Mouse (Mus musculus) midbrain, postnatal 0 days (tissue): ENCODE measurements around the gene Anks3. TPM values are rescaled to one million over a fixed set of nuclear protein-coding genes. Genes with fewer than 3 reads are reported as not detected.

Experiments
- ATAC-seq: fragments of 200-750 bp; cut with Nextera tagmentation; 2 replicates; pipeline ENCODE4 v1.8.0; 2017; ENCODE audit warnings: moderate number of reproducible peaks, mild to moderate bottlenecking, moderate TSS enrichment, moderate library complexity; ENCODE audit not compliant: low FRiP score
- DNase-seq: peaks from one replicate; pipeline ENCODE4 v3.0.0-alpha.2; 2015; ENCODE audit warnings: low spot score
- H3K27ac ChIP-seq: fragments of 300-500 bp; sonication (generic); 2 replicates; pipeline ENCODE4 v1.5.1; 2014; ENCODE audit warnings: low read depth, mild to moderate bottlenecking, low read length, mixed read lengths
- H3K27me3 ChIP-seq: fragments of 300-500 bp; sonication (generic); 2 replicates; pipeline ENCODE4 v1.6.1; 2014; ENCODE audit warnings: low read length, control low read depth, mixed read lengths; ENCODE audit not compliant: insufficient read depth
- H3K36me3 ChIP-seq: fragments of 300-500 bp; sonication (generic); 2 replicates; pipeline ENCODE4 v1.6.1; 2014; ENCODE audit warnings: low read length, control low read depth, mixed read lengths; ENCODE audit not compliant: insufficient read depth
- H3K4me1 ChIP-seq: fragments of 300-500 bp; sonication (generic); 2 replicates; pipeline ENCODE4 v1.6.1; 2014; ENCODE audit warnings: mild to moderate bottlenecking, control low read depth, antibody characterized with exemption, low read length, mixed read lengths; ENCODE audit not compliant: insufficient read depth
- H3K4me2 ChIP-seq: fragments of 300-500 bp; sonication (generic); 2 replicates; pipeline ENCODE4 v1.6.1; 2014; ENCODE audit warnings: low read depth, mild to moderate bottlenecking, low read length, mixed read lengths; ENCODE audit not compliant: poor library complexity, severe bottlenecking
- H3K4me3 ChIP-seq: fragments of 300-500 bp; sonication (generic); 2 replicates; pipeline ENCODE4 v1.5.1; 2014; ENCODE audit warnings: low read depth, mild to moderate bottlenecking, low read length, moderate library complexity
- H3K9ac ChIP-seq: fragments of 300-500 bp; sonication (generic); replicated peaks from 2 replicates; pipeline ENCODE4 v1.6.1; 2014; ENCODE audit warnings: mild to moderate bottlenecking, low read length, moderate library complexity, mixed read lengths; ENCODE audit not compliant: poor library complexity, severe bottlenecking
- H3K9me3 ChIP-seq: fragments of 300-500 bp; sonication (generic); 2 replicates; pipeline ENCODE4 v1.6.1; 2016; ENCODE audit warnings: low read length, control low read depth
- CTCF ChIP-seq: IDR thresholded peaks from 2 replicates; pipeline ENCODE4 v1.5.1; 2016; ENCODE audit warnings: antibody characterized with exemption, mild to moderate bottlenecking
- WGBS: fragments of 180-500 bp; shearing (Covaris S2); extraction: QIAGEN DNeasy Blood & Tissue Kit; methylation state at CpG from one replicate; pipeline ENCODE4 v1.1.7; 2014; 5-methylcytosine and 5-hydroxymethylcytosine counted together
- polyA plus RNA-seq: library from polyadenylated mRNA; unstranded; fragments of >200 nt; fragmentation: Nextera tagmentation; extraction: Ambion mirVana; gene quantifications from 2 replicates; pipeline ENCODE4 v1.2.1, GENCODE M21; 2015
- total RNA-seq: library from RNA; depleted of rRNA; stranded (reverse); fragments of >200 nt; gene quantifications from 2 replicates; pipeline ENCODE4 v1.2.3, GENCODE M21; 2014

Anks3 gene
- total and polyA plus RNA-seq, 2 experiments from 2014 or later, result 36.7 to 44.3 TPM

- Histone ChIP-seq H3K4me3 (no peak overlapping the region), H3K4me2 (no peak overlapping the region), H3K9me3 (no peaks in the 10 kb centered on the region), H3K27ac (no peak overlapping the region), H3K36me3 (peaks cover 65% of the 10 kb centered on the region), H3K9ac (no peak overlapping the region), H3K4me1 (no peaks in the 10 kb centered on the region), H3K27me3 (no peaks in the 10 kb centered on the region)
- TF ChIP-seq CTCF, result no peak
- 75% methylated on average over 4 of the region's 4 CpGs for WGBS
- DNase-seq (no peak), ATAC-seq (no peak)
Measured at GRCm38 (mm10) chr16:4945415-4945814, 18.6 kb downstream of the Anks3 start.

- ATAC-seq, result no peak
Measured at GRCm38 (mm10) chr16:4943431-4943830, 20.6 kb downstream of the Anks3 start.

GRCm38 (mm10) chr16:4942868-4943267, 21.1 kb downstream of the Anks3 start:
- WGBS, result 94% methylated on average over 8 of the region's 8 CpGs

More at GRCm38 (mm10) chr16:4943431-4943830, 20.6 kb downstream of the Anks3 start:
- H3K9ac ChIP-seq, result no peak overlapping the region
- TF ChIP-seq CTCF, result no peak
- no peak overlapping the region for H3K4me3 ChIP-seq
- H3K9me3 ChIP-seq, result no peaks in the 10 kb centered on the region
- peaks cover 60% of the 10 kb centered on the region for H3K36me3 ChIP-seq
- no peaks in the 10 kb centered on the region for H3K27me3 ChIP-seq
- peaks cover 5% of the 10 kb centered on the region; the same call in 1 of the 2 replicates for H3K4me1 ChIP-seq
- no peak overlapping the region for H3K4me2 ChIP-seq
- H3K27ac ChIP-seq, result no peak overlapping the region
- 96% methylated on average over 3 of the region's 3 CpGs for WGBS
- no peak for DNase-seq

GRCm38 (mm10) chr16:4941016-4941415, 23.0 kb downstream of the Anks3 start:
- Histone ChIP-seq H3K9ac (no peak overlapping the region), H3K4me3 (no peak overlapping the region), H3K27me3 (no peaks in the 10 kb centered on the region), H3K4me1 (peaks cover 5% of the 10 kb centered on the region; the same call in 1 of the 2 replicates), H3K27ac (no peak overlapping the region), H3K36me3 (peaks cover 53% of the 10 kb centered on the region), H3K9me3 (no peaks in the 10 kb centered on the region), H3K4me2 (no peak overlapping the region)
- TF ChIP-seq CTCF, result no peak
- DNase-seq (no peak), ATAC-seq (no peak)

More at GRCm38 (mm10) chr16:4942868-4943267, 21.1 kb downstream of the Anks3 start:
- no peak overlapping the region for H3K27ac ChIP-seq
- no peak for ATAC-seq
- H3K4me1 ChIP-seq, result peaks cover 5% of the 10 kb centered on the region; the same call in 1 of the 2 replicates
- H3K36me3 ChIP-seq, result peaks cover 55% of the 10 kb centered on the region
- H3K27me3 ChIP-seq, result no peaks in the 10 kb centered on the region
- H3K9ac ChIP-seq, result no peak overlapping the region
- DNase-seq, result no peak
- H3K4me2 ChIP-seq, result no peak overlapping the region
- H3K4me3 ChIP-seq, result no peak overlapping the region
- no peak for TF ChIP-seq CTCF
- no peaks in the 10 kb centered on the region for H3K9me3 ChIP-seq

- TF ChIP-seq CTCF, result no peak
- no peak overlapping the region for H3K4me3 ChIP-seq
Measured at GRCm38 (mm10) chr16:4940311-4940850, 23.6 kb downstream of the Anks3 start.

GRCm38 (mm10) chr16:4939412-4939811, 24.6 kb downstream of the Anks3 start:
- no peaks in the 10 kb centered on the region for H3K9me3 ChIP-seq
- peak overlapping the region; percentile 56 for H3K4me2 ChIP-seq
- DNase-seq (peak; percentile 45), ATAC-seq (peak; percentile 76)
- H3K27ac ChIP-seq, result peak overlapping the region; percentile 94
- no peaks in the 10 kb centered on the region for H3K27me3 ChIP-seq
- peaks cover 66% of the 10 kb centered on the region for H3K36me3 ChIP-seq
- 3% methylated on average over 16 of the region's 16 CpGs for WGBS
- peak overlapping the region; percentile 97 for H3K9ac ChIP-seq
- no peak for TF ChIP-seq CTCF
- peaks cover 5% of the 10 kb centered on the region; the same call in 1 of the 2 replicates for H3K4me1 ChIP-seq
- peak overlapping the region; percentile 82 for H3K4me3 ChIP-seq

More at GRCm38 (mm10) chr16:4940311-4940850, 23.6 kb downstream of the Anks3 start:
- Histone ChIP-seq H3K4me2 (no peak overlapping the region), H3K27ac (no peak overlapping the region), H3K27me3 (no peaks in the 10 kb centered on the region), H3K4me1 (peaks cover 5% of the 10 kb centered on the region; the same call in 1 of the 2 replicates), H3K9me3 (no peaks in the 10 kb centered on the region), H3K9ac (no peak overlapping the region), H3K36me3 (peaks cover 57% of the 10 kb centered on the region)
- DNase-seq (no peak), ATAC-seq (no peak)
- WGBS, result 91% methylated on average over 10 of the region's 10 CpGs
